Mouse (Mus musculus) cerebellum, adult 2 months (tissue): ENCODE measurements at regions not wholly inside any gene's neighbourhood (a gene's known extent, or its start where the extent isn't known, plus 50 kb on each side); places are given as distances from the start of the nearest gene placed in this dataset.

ENCODE experiments used
- DNase-seq, 2 experiments: peaks; one replicate each; pipeline ENCODE4 v3.0.0; 2021
- H3K27ac ChIP-seq: fragments of 200-500 bp; 2 replicates; pipeline ENCODE4 v1.5.1; 2012; ENCODE audit warnings: low read length, control low read depth, inconsistent platforms; ENCODE audit not compliant: insufficient read depth
- H3K27me3 ChIP-seq: fragments of 200-500 bp; 2 replicates; pipeline ENCODE4 v1.6.1; 2012; ENCODE audit warnings: inconsistent platforms, mild to moderate bottlenecking, low read length, moderate library complexity; ENCODE audit not compliant: control insufficient read depth, insufficient read depth
- H3K4me1 ChIP-seq: fragments of 200-500 bp; 2 replicates; pipeline ENCODE4 v1.6.1; 2011; ENCODE audit warnings: low read length; ENCODE audit not compliant: control insufficient read depth, insufficient read depth
- H3K4me3 ChIP-seq: fragments of 200-500 bp; replicated peaks from 2 replicates; pipeline ENCODE3; 2011; ENCODE audit warnings: mild to moderate bottlenecking, low read depth, low read length, control low read depth; ENCODE audit not compliant: insufficient read depth
- CTCF ChIP-seq: fragments of 200-500 bp; IDR thresholded peaks from 2 replicates; pipeline ENCODE4 v1.5.1; 2011; ENCODE audit warnings: low read depth, mild to moderate bottlenecking, control low read depth, low read length, moderate library complexity, borderline replicate concordance; ENCODE audit not compliant: insufficient read depth
- POLR2A ChIP-seq: fragments of 200-500 bp; IDR thresholded peaks from 2 replicates; pipeline ENCODE4 v1.6.1; 2011; ENCODE audit warnings: low read length, control low read depth, borderline replicate concordance; ENCODE audit not compliant: insufficient read depth
- WGBS: fragments of 180-500 bp; shearing (Covaris S2); methylation state at CpG from one replicate; pipeline ENCODE4 v1.1.7; 2018; 5-methylcytosine and 5-hydroxymethylcytosine counted together

- no peak for DNase-seq
- no peak overlapping the region for H3K27ac ChIP-seq
These were observed 304.4 kb downstream of the Igsf11 start for GRCm38 (mm10) chr16:39196896-39197295.

GRCm38 (mm10) chr16:39223551-39223950, 331.1 kb downstream of the Igsf11 start:
- H3K27me3 ChIP-seq = no peaks in the 10 kb centered on the region
- no peaks in the 10 kb centered on the region for H3K4me1 ChIP-seq
- no peak overlapping the region for H3K27ac ChIP-seq
- no peak for DNase-seq
- TF ChIP-seq POLR2A (no peak), CTCF (no peak)
- no peak overlapping the region for H3K4me3 ChIP-seq
- 79% methylated on average over 8 of the region's 8 CpGs for WGBS

More at GRCm38 (mm10) chr16:39196896-39197295, 304.4 kb downstream of the Igsf11 start:
- Histone ChIP-seq H3K4me3 (no peak overlapping the region), H3K4me1 (peaks cover 6% of the 10 kb centered on the region), H3K27me3 (no peaks in the 10 kb centered on the region)
- WGBS = 64% methylated on average over 2 of the region's 2 CpGs
- TF ChIP-seq POLR2A (no peak), CTCF (no peak)

GRCm38 (mm10) chr16:39229501-39229900, 337.0 kb downstream of the Igsf11 start:
- Histone ChIP-seq H3K27me3 (no peaks in the 10 kb centered on the region), H3K27ac (no peak overlapping the region), H3K4me3 (no peak overlapping the region), H3K4me1 (no peaks in the 10 kb centered on the region)
- DNase-seq = no peak
- TF ChIP-seq CTCF (no peak), POLR2A (no peak)
- 66% methylated on average over 7 of the region's 7 CpGs for WGBS

DNA sequence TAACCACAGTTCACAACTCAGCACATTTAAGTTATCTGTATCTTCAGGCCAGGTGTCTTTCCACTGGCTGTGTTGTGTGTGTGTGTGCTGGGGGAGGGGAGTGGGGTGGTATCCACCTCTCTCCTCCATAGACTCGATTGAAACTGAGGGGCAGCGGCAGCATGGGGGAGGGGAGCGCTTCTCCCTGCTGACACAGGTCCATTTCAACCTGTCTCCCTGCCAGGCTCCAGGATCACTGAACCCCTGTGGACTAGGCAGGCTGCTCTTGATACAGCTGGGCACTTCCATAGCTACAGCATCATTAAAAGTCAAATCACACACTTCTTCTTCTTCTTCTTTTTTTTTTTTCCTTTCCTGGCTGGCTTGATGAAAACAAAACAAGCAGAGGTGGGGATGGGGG, 338.0 kb downstream of the Igsf11 start:
- Histone ChIP-seq H3K4me1 (no peaks in the 10 kb centered on the region), H3K4me3 (no peak overlapping the region), H3K27me3 (no peaks in the 10 kb centered on the region), H3K27ac (no peak overlapping the region)
- TF ChIP-seq CTCF = no peak
- TF ChIP-seq POLR2A = no peak
- 15% methylated on average over 3 of the region's 3 CpGs for WGBS
- DNase-seq = peak in 1 of 2 experiments; percentile 1

DNA sequence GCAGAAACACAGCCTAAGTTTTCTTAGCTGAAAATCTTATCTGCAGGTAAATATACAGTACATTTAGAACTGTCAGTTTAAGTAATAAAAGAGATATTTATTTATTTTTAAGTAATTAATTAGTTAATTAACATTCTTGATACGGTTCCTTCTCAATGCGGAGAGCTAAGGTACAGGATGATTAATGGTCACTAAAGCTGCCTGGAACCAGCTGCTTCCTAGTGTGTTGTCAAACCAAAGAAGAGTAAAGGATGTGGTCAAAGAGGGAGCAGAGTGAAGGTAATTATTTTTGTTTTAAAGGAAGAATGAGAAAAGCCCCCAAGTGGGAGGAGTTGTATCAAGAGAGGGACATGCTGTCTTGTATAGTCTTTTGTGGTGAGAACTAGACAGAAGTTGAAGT, 341.8 kb downstream of the Igsf11 start:
- no peaks in the 10 kb centered on the region for H3K4me1 ChIP-seq
- H3K27ac ChIP-seq = no peak overlapping the region
- DNase-seq = no peak
- 96% methylated on average over 2 of the region's 2 CpGs for WGBS
- H3K4me3 ChIP-seq = no peak overlapping the region
- no peaks in the 10 kb centered on the region for H3K27me3 ChIP-seq
- TF ChIP-seq CTCF (no peak), POLR2A (no peak)

DNA sequence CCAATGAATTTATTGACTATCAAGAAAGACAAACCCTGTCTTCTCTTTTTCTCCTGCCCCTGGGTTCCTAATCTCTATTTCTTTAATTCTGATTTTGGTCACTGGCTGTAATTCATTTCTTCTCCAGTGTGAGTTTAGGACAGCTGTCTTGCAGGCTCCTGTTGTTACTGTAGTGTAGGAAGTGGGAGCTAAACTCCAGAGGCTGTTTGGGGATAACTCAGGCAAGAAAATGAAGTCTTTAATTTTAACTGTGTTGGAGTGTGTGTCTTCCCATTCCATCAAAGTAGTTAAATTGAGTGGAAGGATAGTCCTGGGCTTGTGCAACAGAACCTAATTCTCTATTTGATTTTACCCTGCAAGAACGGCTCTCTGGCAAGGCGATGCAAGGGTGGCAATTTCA, 381.0 kb downstream of the Igsf11 start:
- Histone ChIP-seq H3K4me1 (no peaks in the 10 kb centered on the region), H3K4me3 (no peak overlapping the region), H3K27me3 (no peaks in the 10 kb centered on the region), H3K27ac (no peak overlapping the region)
- 88% methylated on average over 2 of the region's 2 CpGs for WGBS
- no peak for DNase-seq
- no peak for TF ChIP-seq POLR2A
- no peak for TF ChIP-seq CTCF

DNA sequence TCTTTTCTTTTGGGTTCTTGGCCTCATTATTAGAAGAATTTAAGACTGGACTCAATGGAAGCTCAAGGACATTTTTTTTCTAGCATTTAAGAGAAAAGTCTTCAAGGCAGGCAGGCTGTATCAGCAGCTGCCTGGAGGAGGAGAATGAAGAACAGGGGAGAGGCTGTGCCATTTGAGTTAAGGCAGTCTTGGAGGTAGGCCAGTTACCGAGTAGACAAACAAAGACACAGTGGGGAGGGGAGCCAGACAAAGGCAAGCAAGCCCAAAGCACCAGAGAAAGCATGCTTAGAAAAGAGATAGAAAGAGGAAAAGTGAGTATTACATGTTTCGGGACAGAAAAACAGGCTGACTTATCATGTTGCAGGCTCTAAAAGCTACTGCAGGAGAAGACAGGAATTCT, 392.0 kb downstream of the Igsf11 start:
- Histone ChIP-seq H3K4me1 (no peaks in the 10 kb centered on the region), H3K27ac (no peak overlapping the region), H3K27me3 (no peaks in the 10 kb centered on the region), H3K4me3 (no peak overlapping the region)
- DNase-seq = no peak
- TF ChIP-seq CTCF (no peak), POLR2A (no peak)
- WGBS = 31% methylated on average over 2 of the region's 2 CpGs

DNA sequence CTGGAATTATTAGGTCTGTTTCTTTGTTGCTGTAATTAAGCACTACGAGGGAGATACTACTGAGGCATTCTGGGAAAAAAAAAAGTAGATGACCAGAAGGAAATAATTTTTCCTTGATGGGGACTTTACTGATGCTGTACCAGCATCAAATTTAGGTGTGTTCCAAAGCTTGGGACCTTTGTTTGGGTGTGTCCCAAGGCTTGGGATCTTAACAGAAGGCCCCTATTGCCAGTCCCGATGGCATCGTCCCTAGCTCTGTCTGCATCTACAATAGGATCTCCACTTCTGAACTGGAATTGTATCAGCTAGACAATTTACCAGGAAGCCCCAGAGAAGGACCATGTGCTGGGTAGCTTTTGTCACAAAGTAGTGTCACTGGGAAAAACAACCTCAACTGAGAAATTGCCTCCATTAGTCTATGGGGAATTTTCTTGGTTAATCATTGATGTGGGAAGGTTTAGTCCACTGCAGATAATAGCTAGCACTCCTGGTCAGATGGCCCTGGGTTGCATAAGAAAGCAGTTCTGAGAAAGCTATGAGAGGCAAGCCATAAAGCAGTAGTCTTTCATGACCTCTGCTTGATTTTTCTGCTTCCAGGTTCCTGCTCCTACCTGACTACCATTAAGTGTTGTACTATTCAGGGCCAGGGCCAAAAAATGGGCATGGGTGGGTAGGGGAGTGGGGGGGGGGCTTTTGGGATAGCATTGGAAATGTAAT, 392.7 kb downstream of the Igsf11 start:
- 83% methylated on average over 3 of the region's 3 CpGs for WGBS
- no peak for DNase-seq
- Histone ChIP-seq H3K4me1 (no peaks in the 10 kb centered on the region), H3K4me3 (no peak overlapping the region), H3K27ac (no peak overlapping the region), H3K27me3 (no peaks in the 10 kb centered on the region)
- TF ChIP-seq POLR2A (no peak), CTCF (no peak)
